ENCODE assay signal across 8 mouse cellular contexts in genomic region chr2:118695677-118696232, GRCm38 (mm10). TPM values are rescaled to one million over a fixed set of nuclear protein-coding genes. Genes with fewer than 3 reads are reported as not detected.
DNase-seq lines count a peak whose midpoint lies in the region; TF ChIP-seq lines count a peak whose summit lies in the region.

No protein-coding gene starts in this region.

- peak overlapping the region; percentile 0 to 36; a peak in 1 of 4 replicates for H3K4me3 ChIP-seq in ES-E14 (ENCODE audit: insufficient read depth in 1 of 2, low read depth in 1 of 2, low read length in 2 of 2, poor library complexity in 1 of 2, severe bottlenecking in 1 of 2)
- no peak overlapping the region for H3K4me3 ChIP-seq in liver, adult 2 months (ENCODE audit: insufficient read depth, low read depth, low read length)
- H3K4me3 ChIP-seq in olfactory bulb, adult 2 months (ENCODE audit: insufficient read depth, low read depth, low read length), result no peak overlapping the region

- H3K27me3 ChIP-seq in liver, adult 2 months (ENCODE audit: control insufficient read depth, insufficient read depth, low read length), result no peaks in the 10 kb centered on the region

- TF ChIP-seq CTCF in liver, adult 2 months (IDR thresholded peaks at IDR 0.05; ENCODE audit: low read depth, low read length), result peak; percentile 40; the same call in 1 of the 2 replicates
- peak; percentile 55 for TF ChIP-seq CTCF in olfactory bulb, adult 2 months (IDR thresholded peaks at IDR 0.05; ENCODE audit: insufficient read depth, low read depth, low read length)

- in situ Hi-C loops in ES-E14 (cut with MboI; ENCODE audit: low sequenced_read_pairs in 2 of 2, unreplicated experiment in 2 of 2), result no loop called here

- no peak overlapping the region for H3K9ac ChIP-seq in ES-E14 (ENCODE audit: insufficient read depth, low read depth, low read length, poor library complexity, severe bottlenecking)
- H3K9ac ChIP-seq in liver, adult 2 months (ENCODE audit: low read depth, low read length), result no peak overlapping the region

- TF ChIP-seq POLR2A in liver, adult 2 months (IDR thresholded peaks at IDR 0.05; ENCODE audit: extremely low read depth, insufficient read depth, low read length), result no peak
- TF ChIP-seq POLR2A in olfactory bulb, adult 2 months (IDR thresholded peaks at IDR 0.05; ENCODE audit: insufficient read depth, low read depth, low read length), result no peak

- H3K9me3 ChIP-seq in ES-E14 (ENCODE audit: control insufficient read depth, insufficient read depth, low read depth, low read length), result no peaks in the 10 kb centered on the region

- no peaks in the 10 kb centered on the region for H3K36me3 ChIP-seq in ES-E14 (ENCODE audit: control insufficient read depth, insufficient read depth, low read length, poor library complexity, severe bottlenecking)
- H3K36me3 ChIP-seq in liver, adult 2 months (ENCODE audit: control insufficient read depth, insufficient read depth, low read length), result no peaks in the 10 kb centered on the region

- WGBS in liver, adult 2 months, result 25% methylated on average over 11 of the region's 11 CpGs
- WGBS in olfactory bulb, adult 2 months, result 34% methylated on average over 11 of the region's 11 CpGs

- H3K4me1 ChIP-seq in ES-E14 (ENCODE audit: control insufficient read depth in 2 of 2, insufficient read depth in 2 of 2, low read length in 2 of 2, poor library complexity in 1 of 2), result peaks cover 2% of the 10 kb centered on the region in 2 experiments; a peak in 2 of 4 replicates
- 0 out of 2 replicates have a peak, but pooled peaks cover 6% of the 10 kb centered on the region for H3K4me1 ChIP-seq in liver, adult 2 months (ENCODE audit: control insufficient read depth, insufficient read depth, low read length)
- H3K4me1 ChIP-seq in olfactory bulb, adult 2 months (ENCODE audit: control insufficient read depth, insufficient read depth, low read length), result peaks cover 24% of the 10 kb centered on the region

- no peak overlapping the region for H3K27ac ChIP-seq in ES-E14 (ENCODE audit: insufficient read depth, low read depth, low read length, poor library complexity, severe bottlenecking)
- H3K27ac ChIP-seq in liver, adult 2 months (replicated peaks; ENCODE audit: insufficient read depth, low read depth, low read length), result no peak overlapping the region
- no peak overlapping the region for H3K27ac ChIP-seq in olfactory bulb, adult 2 months (ENCODE audit: insufficient read depth, low read depth, low read length)

- DNase-seq in layer of hippocampus, adult 11-12 months (ENCODE audit: low spot score), result peak; percentile 76
- no peak for DNase-seq in layer of hippocampus, adult 9-11 months
- no peak for DNase-seq in ES-E14 (ENCODE audit: low read depth, low spot score)
- peak; percentile 55 to 68 for DNase-seq in cerebellum, adult 18-20 months
- peak; percentile 51 to 77 for DNase-seq in frontal cortex, postnatal 36 days (ENCODE audit: low spot score in 2 of 2)
- peak; percentile 57 for DNase-seq in liver, adult 2 months (ENCODE audit: extremely low read depth, low read depth, low spot score)
- no peak for DNase-seq in right cerebral cortex, postnatal 36 days (ENCODE audit: low spot score in 2 of 2)

- no peaks in the 10 kb centered on the region for H3K79me2 ChIP-seq in liver, adult 2 months (ENCODE audit: control insufficient read depth, insufficient read depth, low read length)

TF ChIP-seq in ES-E14, 5 proteins besides CTCF, POLR2A, EP300 and RAD21:
- TF ChIP-seq ZC3H11A (IDR thresholded peaks at IDR 0.05; ENCODE audit: borderline replicate concordance, low read depth, low read length) (peak; percentile 51; the same call in 1 of the 2 replicates), CHD2 (IDR thresholded peaks at IDR 0.05; ENCODE audit: low read depth, low read length) (no peak)

RNA-seq across cellular contexts. Expression of gene Ankrd63, which starts 8.0 kb away (rescaled TPM):
- total RNA-seq in ES-E14 (2012; rRNA removed), result 0.05 TPM in 1 of 2 replicates, not detected in the other
- not detected in 2 replicates for total RNA-seq in liver, adult 2 months (2014; rRNA removed)
- not detected in 2 replicates for polyA plus RNA-seq in liver, adult 2 months (2012; rRNA removed)
- polyA plus RNA-seq in olfactory bulb, adult 2 months (2012; ENCODE audit: insufficient read depth, insufficient read length, low replicate concordance, missing spikeins), result not detected in 2 replicates

RNA-seq across cellular contexts. Expression of gene Plcb2, which starts 32.5 kb away (rescaled TPM):
- 0.09 TPM in 1 of 2 replicates, not detected in the other for total RNA-seq in ES-E14 (2012; rRNA removed)
- 1.2 and 1.7 TPM in 2 replicates for total RNA-seq in liver, adult 2 months (2014; rRNA removed)
- 0.68 and 0.80 TPM in 2 replicates for polyA plus RNA-seq in liver, adult 2 months (2012; rRNA removed)
- polyA plus RNA-seq in olfactory bulb, adult 2 months (2012; ENCODE audit: insufficient read depth, insufficient read length, low replicate concordance, missing spikeins), result not detected in 2 replicates

RNA-seq across cellular contexts. Expression of gene Pak6, which starts 32.7 kb away (rescaled TPM):
- 0.85 and 3.1 TPM in 2 replicates for total RNA-seq in ES-E14 (2012; rRNA removed)
- 0.07 TPM in 1 of 2 replicates, not detected in the other for total RNA-seq in liver, adult 2 months (2014; rRNA removed)
- 0.23 and 0.25 TPM in 2 replicates for polyA plus RNA-seq in liver, adult 2 months (2012; rRNA removed)
- not detected in 2 replicates for polyA plus RNA-seq in olfactory bulb, adult 2 months (2012; ENCODE audit: insufficient read depth, insufficient read length, low replicate concordance, missing spikeins)

RNA-seq across cellular contexts. Expression of gene Inafm2, which starts 49.8 kb away (rescaled TPM):
- total RNA-seq in ES-E14 (2012; rRNA removed), result 2.2 and 2.7 TPM in 2 replicates
- total RNA-seq in liver, adult 2 months (2014; rRNA removed), result 4.4 and 5.4 TPM in 2 replicates
- polyA plus RNA-seq in liver, adult 2 months (2012; rRNA removed), result 4.7 TPM in 2 replicates
- not detected in 2 replicates for polyA plus RNA-seq in olfactory bulb, adult 2 months (2012; ENCODE audit: insufficient read depth, insufficient read length, low replicate concordance, missing spikeins)

Comparison
In these comparisons a context has a peak if more than half of its experiments do, and no peak if none do; other contexts are left out.
1. DNase-seq: peak in layer of hippocampus, adult 11-12 months (single experiment), cerebellum, adult 18-20 months (2 of 2), frontal cortex, postnatal 36 days (2 of 2) and liver, adult 2 months (single experiment); none in layer of hippocampus, adult 9-11 months (single experiment), ES-E14 (single experiment) and right cerebral cortex, postnatal 36 days (0 of 2).
2. H3K4me3 ChIP-seq: peak in ES-E14 (2 of 2); none in liver, adult 2 months (single experiment) and olfactory bulb, adult 2 months (single experiment).